Mouse (Mus musculus) CH12.LX (cell line): ENCODE data around the gene Urm1. TPM values are rescaled to one million over a fixed set of nuclear protein-coding genes. Genes with fewer than 3 reads are reported as not detected.

Experiments used
- DNase-seq: peaks from one replicate; pipeline ENCODE4 v3.0.0-alpha.2; 2013; ENCODE audit errors: extremely low read depth
- H3K27ac ChIP-seq: 2 replicates; pipeline ENCODE4 v1.5.1; 2012; ENCODE audit warnings: low read depth, mild to moderate bottlenecking, control low read depth, moderate library complexity; ENCODE audit not compliant: insufficient read depth
- H3K27me3 ChIP-seq: replicated peaks from 2 replicates; pipeline ENCODE3; 2012; ENCODE audit warnings: inconsistent platforms
- H3K36me3 ChIP-seq, 2 experiments: replicated peaks in 1 of 2; 2 replicates each; pipeline versions ENCODE3 to v1.6.1; 2012; ENCODE audit warnings: inconsistent platforms in 1 of 2, low read length in 1 of 2, mild to moderate bottlenecking in 1 of 2, mixed read lengths in 1 of 2, moderate library complexity in 1 of 2; ENCODE audit not compliant: control insufficient read depth in 1 of 2, insufficient read depth in 1 of 2
- H3K4me1 ChIP-seq, 2 experiments: 2 replicates each; pipeline ENCODE4 v1.6.1; 2012; ENCODE audit warnings: inconsistent platforms in 1 of 2, moderate library complexity in 1 of 2; ENCODE audit not compliant: insufficient read depth in 2 of 2, control insufficient read depth in 1 of 2
- H3K4me2 ChIP-seq: 2 replicates; pipeline ENCODE4 v1.6.1; 2012; ENCODE audit warnings: low read depth, mild to moderate bottlenecking, control low read depth; ENCODE audit not compliant: poor library complexity, insufficient read depth, severe bottlenecking
- H3K4me3 ChIP-seq, 3 experiments: fragments of 150-350 bp in 1 of 3; sonication (generic) in 1 of 3; replicated peaks in 1 of 3; 2 replicates each; pipeline versions ENCODE3 to v1.5.1; 2011 to 2012; ENCODE audit warnings: low read depth in 2 of 3, low read length in 2 of 3, mild to moderate bottlenecking in 2 of 3, moderate library complexity in 2 of 3, control low read depth in 1 of 3, improper control_type of control experiment in 1 of 3, inconsistent platforms in 1 of 3, mixed read lengths in 1 of 3; ENCODE audit not compliant: poor library complexity in 1 of 3
- H3K79me2 ChIP-seq: replicated peaks from 2 replicates; pipeline ENCODE4 v1.6.1; 2012; ENCODE audit warnings: mild to moderate bottlenecking, moderate library complexity; ENCODE audit not compliant: control insufficient read depth, poor library complexity, insufficient read depth, severe bottlenecking; ENCODE audit errors: extremely low read depth
- H3K9ac ChIP-seq: 2 replicates; pipeline ENCODE4 v1.6.1; 2012; ENCODE audit warnings: low read depth, mild to moderate bottlenecking, control low read depth, moderate library complexity; ENCODE audit not compliant: insufficient read depth
- H3K9me3 ChIP-seq: replicated peaks from 2 replicates; pipeline ENCODE3; 2012; ENCODE audit warnings: low read length, inconsistent platforms, mixed read lengths
- BHLHE40 ChIP-seq: IDR thresholded peaks from 2 replicates; pipeline ENCODE4 v1.6.1; 2011; ENCODE audit warnings: mild to moderate bottlenecking, low read depth, low read length, improper control_type of control experiment
- CHD1 ChIP-seq: IDR thresholded peaks from 2 replicates; pipeline ENCODE4 v1.6.1; 2012; ENCODE audit warnings: low read depth, low read length, improper control_type of control experiment, inconsistent platforms
- CHD2 ChIP-seq: IDR thresholded peaks from 2 replicates; pipeline ENCODE4 v1.6.1; 2011; ENCODE audit warnings: low read length, improper control_type of control experiment
- CTCF ChIP-seq, 2 experiments: IDR thresholded peaks in 1 of 2; conservative IDR thresholded peaks in 1 of 2; 2 replicates each; pipeline ENCODE4 v1.5.1; 2011 to 2012; ENCODE audit warnings: low read depth in 2 of 2, low read length in 2 of 2, improper control_type of control experiment in 1 of 2, inconsistent platforms in 1 of 2, mild to moderate bottlenecking in 1 of 2, moderate library complexity in 1 of 2
- E2F4 ChIP-seq: IDR thresholded peaks from 2 replicates; pipeline ENCODE4 v1.6.1; 2011; ENCODE audit warnings: low read depth, low read length, improper control_type of control experiment; ENCODE audit not compliant: insufficient replicate concordance
- ELF1 ChIP-seq: IDR thresholded peaks from 2 replicates; pipeline ENCODE4 v1.6.1; 2014; ENCODE audit warnings: low read depth, mild to moderate bottlenecking, inconsistent platforms, low read length, improper control_type of control experiment
- EP300 ChIP-seq: IDR thresholded peaks from 2 replicates; pipeline ENCODE4 v1.6.1; 2011; ENCODE audit warnings: low read length, improper control_type of control experiment
- ETS1 ChIP-seq: conservative IDR thresholded peaks from 2 replicates; pipeline ENCODE4 v1.6.1; 2012; ENCODE audit warnings: low read depth, mild to moderate bottlenecking, inconsistent platforms, low read length, improper control_type of control experiment, moderate library complexity
- GABPA ChIP-seq: IDR thresholded peaks from 2 replicates; pipeline ENCODE4 v1.6.1; 2012; ENCODE audit warnings: low read depth, low read length, improper control_type of control experiment, inconsistent platforms; ENCODE audit not compliant: insufficient replicate concordance
- HCFC1 ChIP-seq: IDR thresholded peaks from 2 replicates; pipeline ENCODE4 v1.6.1; 2012; ENCODE audit warnings: low read depth, mild to moderate bottlenecking, inconsistent platforms, low read length, improper control_type of control experiment
- IRF4 ChIP-seq: IDR thresholded peaks from 2 replicates; pipeline ENCODE4 v1.6.1; 2014; ENCODE audit warnings: low read depth, mild to moderate bottlenecking, inconsistent platforms, low read length, improper control_type of control experiment
- JUN ChIP-seq: IDR thresholded peaks from 2 replicates; pipeline ENCODE4 v1.6.1; 2011; ENCODE audit warnings: low read depth, mild to moderate bottlenecking, low read length, improper control_type of control experiment, moderate library complexity; ENCODE audit not compliant: insufficient read depth
- JUND ChIP-seq: conservative IDR thresholded peaks from 2 replicates; pipeline ENCODE4 v1.6.1; 2011; ENCODE audit warnings: low read depth, low read length, improper control_type of control experiment
- KAT2A ChIP-seq: IDR thresholded peaks from 2 replicates; pipeline ENCODE4 v1.6.1; 2012; ENCODE audit warnings: low read length, improper control_type of control experiment, inconsistent platforms; ENCODE audit not compliant: insufficient replicate concordance
- MAFK ChIP-seq: IDR thresholded peaks from 2 replicates; pipeline ENCODE4 v1.6.1; 2011; ENCODE audit warnings: low read length, improper control_type of control experiment; ENCODE audit not compliant: insufficient replicate concordance
- MAX ChIP-seq: IDR thresholded peaks from 2 replicates; pipeline ENCODE4 v1.6.1; 2011; ENCODE audit warnings: low read length, improper control_type of control experiment
- MAZ ChIP-seq: IDR thresholded peaks from 2 replicates; pipeline ENCODE4 v1.6.1; 2012; ENCODE audit warnings: low read depth, mild to moderate bottlenecking, inconsistent platforms, low read length, improper control_type of control experiment, moderate library complexity
- MEF2A ChIP-seq: IDR thresholded peaks from 2 replicates; pipeline ENCODE4 v1.6.1; 2014; ENCODE audit warnings: low read depth, mild to moderate bottlenecking, inconsistent platforms, low read length, improper control_type of control experiment, borderline replicate concordance
- MXI1 ChIP-seq: IDR thresholded peaks from 2 replicates; pipeline ENCODE4 v1.6.1; 2011; ENCODE audit warnings: mild to moderate bottlenecking, low read depth, low read length, improper control_type of control experiment
- MYC ChIP-seq: IDR thresholded peaks from 2 replicates; pipeline ENCODE4 v1.6.1; 2011; ENCODE audit warnings: low read depth, mild to moderate bottlenecking, improper control_type of control experiment, low read length
- NELFE ChIP-seq: IDR thresholded peaks from 2 replicates; pipeline ENCODE4 v1.6.1; 2011; ENCODE audit warnings: low read depth, low read length, improper control_type of control experiment
- NRF1 ChIP-seq: IDR thresholded peaks from 2 replicates; pipeline ENCODE4 v1.6.1; 2014; ENCODE audit warnings: low read depth, mild to moderate bottlenecking, inconsistent platforms, low read length, improper control_type of control experiment, moderate library complexity
- PAX5 ChIP-seq: IDR thresholded peaks from 2 replicates; pipeline ENCODE4 v1.6.1; 2012; ENCODE audit warnings: low read length, inconsistent platforms, mixed read lengths
- POLR2A ChIP-seq: IDR thresholded peaks from 2 replicates; pipeline ENCODE4 v1.6.1; 2011; ENCODE audit warnings: low read depth, mild to moderate bottlenecking, improper control_type of control experiment, low read length
- POLR2AphosphoS2 ChIP-seq: IDR thresholded peaks from 2 replicates; pipeline ENCODE4 v1.6.1; 2011; ENCODE audit warnings: low read depth, low read length, improper control_type of control experiment
- RAD21 ChIP-seq: IDR thresholded peaks from 2 replicates; pipeline ENCODE4 v1.6.1; 2011; ENCODE audit warnings: low read depth, mild to moderate bottlenecking, low read length, improper control_type of control experiment, moderate library complexity
- SIN3A ChIP-seq: IDR thresholded peaks from 2 replicates; pipeline ENCODE4 v1.6.1; 2012; ENCODE audit warnings: low read length, improper control_type of control experiment, inconsistent platforms
- SMC3 ChIP-seq: IDR thresholded peaks from 2 replicates; pipeline ENCODE4 v1.6.1; 2011; ENCODE audit warnings: low read depth, low read length, improper control_type of control experiment
- TBP ChIP-seq: conservative IDR thresholded peaks from 2 replicates; pipeline ENCODE4 v1.6.1; 2011; ENCODE audit warnings: low read depth, low read length, improper control_type of control experiment
- TCF12 ChIP-seq: IDR thresholded peaks from 2 replicates; pipeline ENCODE4 v1.6.1; 2014; ENCODE audit warnings: low read depth, mild to moderate bottlenecking, inconsistent platforms, low read length, improper control_type of control experiment
- UBTF ChIP-seq: IDR thresholded peaks from 2 replicates; pipeline ENCODE4 v1.6.1; 2012; ENCODE audit warnings: low read depth, mild to moderate bottlenecking, inconsistent platforms, low read length, improper control_type of control experiment, moderate library complexity
- USF2 ChIP-seq: conservative IDR thresholded peaks from 2 replicates; pipeline ENCODE4 v1.6.1; 2011; ENCODE audit warnings: low read depth, low read length, improper control_type of control experiment
- ZC3H11A ChIP-seq: IDR thresholded peaks from 2 replicates; pipeline ENCODE4 v1.6.1; 2012; ENCODE audit warnings: low read depth, mild to moderate bottlenecking, inconsistent platforms, low read length, improper control_type of control experiment
- ZKSCAN1 ChIP-seq: IDR thresholded peaks from 2 replicates; pipeline ENCODE4 v1.6.1; 2012; ENCODE audit warnings: low read depth, inconsistent platforms, low read length, improper control_type of control experiment, borderline replicate concordance
- ZMIZ1 ChIP-seq: IDR thresholded peaks from 2 replicates; pipeline ENCODE4 v1.6.1; 2012; ENCODE audit warnings: low read depth, mild to moderate bottlenecking, inconsistent platforms, low read length, improper control_type of control experiment
- ZNF384 ChIP-seq: IDR thresholded peaks from 2 replicates; pipeline ENCODE4 v1.6.1; 2012; ENCODE audit warnings: low read depth, low read length, improper control_type of control experiment, inconsistent platforms
- dilution Hi-C: fragments of 300-500 bp; cut with MboI; formaldehyde crosslinking; loops from 2 replicates; pipeline ENCODE4 v1.14.3; 2020; ENCODE audit warnings: low sequenced_read_pairs; ENCODE audit not compliant: extremely low pct_unique_long_range_greater_than_20kb, extremely low pct_ligation_motif_present
- in situ Hi-C: fragments of 300-500 bp; cut with MboI; formaldehyde crosslinking; loops from 3 replicates; pipeline ENCODE4 v1.14.3; 2019; ENCODE audit warnings: low sequenced_read_pairs, low pct_ligation_motif_present, low pct_unique_long_range_greater_than_20kb, mixed read lengths
- polyA plus RNA-seq: library from polyadenylated mRNA; unstranded; fragments of >175 nt; gene quantifications from 2 replicates; pipeline ENCODE4 v1.2.1, GENCODE M21; 2012; ENCODE audit warnings: low read depth; ENCODE audit not compliant: insufficient read length
- total RNA-seq, 2 experiments: library from RNA; depleted of rRNA; stranded (reverse); fragments of 300-350 nt in 1 of 2; fragments of >200 nt in 1 of 2; gene quantifications; 2 replicates each; pipeline ENCODE4 v1.2.3; 2012 to 2014

The Urm1 gene
- total and polyA plus RNA-seq, 3 experiments: 25.6 to 31.9 (median 29.2) TPM

DNA sequence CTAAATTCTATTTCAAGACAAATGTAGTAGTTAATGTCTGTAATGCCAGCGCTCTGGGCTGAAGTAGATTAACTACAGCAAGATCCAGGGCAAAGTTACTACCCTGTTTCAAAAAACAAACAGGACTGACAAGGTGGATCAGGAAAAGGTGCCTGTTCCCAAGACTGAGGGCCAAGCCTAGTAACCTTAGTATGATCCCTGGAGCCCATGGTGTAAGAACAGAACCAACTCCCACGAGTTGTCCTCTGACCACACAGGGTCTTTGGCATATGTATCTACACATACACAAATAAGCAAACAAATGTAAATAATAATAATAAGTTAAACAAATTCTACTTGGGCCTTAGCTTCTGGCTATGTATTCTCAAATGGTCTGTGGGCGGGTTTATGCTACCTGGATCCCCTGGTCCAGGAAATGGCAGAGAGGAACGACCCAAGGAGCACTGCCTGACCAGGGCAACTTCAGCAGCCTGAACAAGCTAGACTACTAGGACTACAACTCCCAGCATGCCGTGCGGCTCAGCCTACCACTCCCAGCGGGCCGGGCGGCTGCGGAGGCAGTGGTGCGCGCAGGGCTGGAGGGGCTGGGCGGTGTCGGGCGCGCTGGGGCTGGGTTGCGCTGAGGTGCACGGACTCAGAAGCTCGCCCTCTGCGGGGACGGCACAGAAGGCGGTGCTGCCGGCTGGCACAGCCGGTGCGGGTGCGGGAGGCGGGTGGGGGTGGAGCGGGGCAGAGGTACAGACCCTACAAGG lies 17.6 kb upstream of the Urm1 start, which contains the start of gene Slc27a4:
Slc27a4 (plus strand) TSS at position 560 of the 752 bp plus-strand sequence.
- Histone ChIP-seq H3K27me3 (peaks cover 30% of the 10 kb centered on the region), H3K36me3 (peaks cover 4 to 14% of the 10 kb centered on the region in 2 experiments), H3K4me2 (peak within 1 kb of the TSS; percentile 84), H3K9me3 (no peaks in the 10 kb centered on the region), H3K9ac (peak within 1 kb of the TSS; percentile 65), H3K4me1 (peaks cover 0 to 8% of the 10 kb centered on the region in 2 experiments; a peak in 2 of 4 replicates), H3K27ac (no peak within 1 kb of the TSS), H3K79me2 (no peaks in the 10 kb centered on the region), H3K4me3 (peak within 1 kb of the TSS; percentile 60 to 79 (median 65))
- in situ Hi-C loops (no loop called here), dilution Hi-C loops (no loop called here)
- TF ChIP-seq NRF1 (peak; percentile 80), RAD21 (no peak), POLR2AphosphoS2 (no peak), MXI1 (peak; percentile 77), ETS1 (no peak), MAZ (no peak), GABPA (peak; percentile 66; the same call in 1 of the 2 replicates), CTCF (conservative IDR thresholded peaks at IDR 0.05 in 1 of 2, IDR thresholded peaks at IDR 0.05 in 1 of 2; ENCODE audit: low read depth in 2 of 2, low read length in 2 of 2) (no peak), MAX (peak; percentile 43; the same call in 1 of the 2 replicates), EP300 (no peak), MEF2A (peak; percentile 48; the same call in 1 of the 2 replicates), HCFC1 (peak; percentile 100), CHD1 (no peak), BHLHE40 (no peak), ZMIZ1 (peak; percentile 84), E2F4 (no peak), JUND (no peak), SIN3A (peak; percentile 80), CHD2 (peak; percentile 26; the same call in 1 of the 2 replicates), ZKSCAN1 (no peak), TBP (no peak), NELFE (peak; percentile 58; the same call in 1 of the 2 replicates), ZNF384 (no peak), UBTF (no peak), POLR2A (peak; percentile 56; the same call in 1 of the 2 replicates), IRF4 (0 out of 2 replicates have a peak, but pooled peaks have one; percentile 38), ZC3H11A (no peak), MAFK (no peak), PAX5 (no peak), KAT2A (peak; percentile 94; the same call in 1 of the 2 replicates), TCF12 (peak; percentile 67), USF2 (no peak), SMC3 (no peak), JUN (no peak), MYC (no peak), ELF1 (peak; percentile 71)
- DNase-seq: peak; percentile 84
